Comparison of ENCODE assay signal across 28 mouse cellular contexts in the genomic region with DNA sequence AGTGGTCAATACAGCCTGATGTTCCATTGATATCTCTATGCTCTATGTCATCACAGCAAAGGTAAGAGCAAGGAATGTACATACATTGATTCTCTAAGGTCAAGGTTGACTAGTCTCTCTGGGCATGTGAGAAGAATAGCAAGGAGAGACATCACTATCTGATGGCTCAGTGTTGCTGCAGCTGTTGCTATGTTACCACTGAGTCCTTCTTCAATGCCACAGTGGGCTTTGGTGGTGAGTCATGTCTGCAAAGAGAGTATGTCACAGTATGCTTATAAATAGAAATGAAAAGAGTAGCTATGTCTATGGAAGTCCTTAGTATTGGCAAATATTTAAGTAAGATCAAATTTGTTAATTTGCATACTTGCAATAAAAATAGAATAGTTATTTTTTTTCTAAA.
DNase-seq lines count a peak whose midpoint lies in the region; ATAC-seq and TF ChIP-seq lines count a peak whose summit lies in the region.
"Had no signal": no experiment of that assay in that cellular context is flagged by ENCODE, and none has a peak within 500 bp of the region (broad histone marks: within the 10 kb centered on the region; RNA-seq: fewer than 3 reads in every experiment).

No protein-coding gene starts in this region.

- no peak for DNase-seq in frontal cortex, postnatal 10 days (ENCODE audit: low spot score in 2 of 2)
- peak; percentile 14 to 20 for DNase-seq in right cerebral cortex, adult 2 months (ENCODE audit: low spot score in 2 of 2)
- no peak for DNase-seq in right cerebral cortex, postnatal 25 days
- DNase-seq in thymus, adult 2 months, result no peak
- no peak for DNase-seq in adrenal gland, postnatal 25 days
- DNase-seq: adrenal gland, adult 8-10 months; adrenal gland, postnatal 36 days; cerebellum, adult 11 months; cerebellum, adult 8-10 months; cerebellum, postnatal 10 days; cerebellum, postnatal 36 days; embryo, embryonic 11 days; gastrocnemius, adult 2 months; gastrocnemius, postnatal 14 days; heart, adult 11 months had no signal

- no peak overlapping the region for H3ac ChIP-seq in myocyte (ENCODE audit: control insufficient read depth, insufficient read length)

- H3K27me3 ChIP-seq in myocyte (ENCODE audit: control insufficient read depth, insufficient read depth, insufficient read length), result no peaks in the 10 kb centered on the region
- H3K27me3 ChIP-seq in thymus, adult 2 months (ENCODE audit: control insufficient read depth, insufficient read depth, low read length), result no peaks in the 10 kb centered on the region
- H3K27me3 ChIP-seq: CH12.LX; embryonic facial prominence, embryonic 13.5 days; forebrain, embryonic 12.5 days; forebrain, embryonic 15.5 days; hindbrain, embryonic 12.5 days; hindbrain, embryonic 15.5 days had no signal

- H3K4me1 ChIP-seq in thymus, adult 2 months (replicated peaks; ENCODE audit: control insufficient read depth, insufficient read depth, low read length), result no peaks in the 10 kb centered on the region
- H3K4me1 ChIP-seq: embryonic facial prominence, embryonic 10.5 days; embryonic facial prominence, embryonic 13.5 days; forebrain, embryonic 12.5 days; forebrain, embryonic 15.5 days; hindbrain, embryonic 12.5 days; hindbrain, embryonic 15.5 days had no signal

- no peak for TF ChIP-seq POLR2A in myocyte (IDR thresholded peaks at IDR 0.05; ENCODE audit: insufficient read length, low read depth)
- no peak for TF ChIP-seq POLR2A in thymus, adult 2 months (IDR thresholded peaks at IDR 0.05; ENCODE audit: control insufficient read depth, extremely low read depth, insufficient read depth, low read length, poor library complexity)

- no peak for TF ChIP-seq CTCF in thymus, adult 2 months (IDR thresholded peaks at IDR 0.05; ENCODE audit: borderline replicate concordance, control insufficient read depth, extremely low read depth, insufficient read depth, low read length, poor library complexity)

- peak; percentile 93 for ATAC-seq in frontal cortex, adult (ENCODE audit: low TSS enrichment)
- ATAC-seq: activated CD4-positive, CD25-positive, alpha-beta regulatory T cell, adult 4 months; forebrain, embryonic 15.5 days had no signal

- no peaks in the 10 kb centered on the region for H3K36me3 ChIP-seq in myocyte (ENCODE audit: control insufficient read depth, insufficient read depth)
- H3K36me3 ChIP-seq in thymus, adult 2 months (ENCODE audit: control insufficient read depth, insufficient read depth, low read length), result no peaks in the 10 kb centered on the region
- H3K36me3 ChIP-seq: embryonic facial prominence, embryonic 10.5 days; embryonic facial prominence, embryonic 13.5 days; forebrain, embryonic 12.5 days; forebrain, embryonic 15.5 days; G1E; hindbrain, embryonic 12.5 days; hindbrain, embryonic 15.5 days had no signal

- H3K79me2 ChIP-seq in myocyte (ENCODE audit: control insufficient read depth, insufficient read depth), result no peaks in the 10 kb centered on the region

- no peak overlapping the region for H3K4me2 ChIP-seq in myocyte (ENCODE audit: low read depth)
- H3K4me2 ChIP-seq: embryonic facial prominence, embryonic 13.5 days; forebrain, embryonic 12.5 days; forebrain, embryonic 15.5 days; heart, embryonic 11.5 days; hindbrain, embryonic 12.5 days; hindbrain, embryonic 15.5 days had no signal

- H3K4me3 ChIP-seq in myocyte, result no peak overlapping the region
- H3K4me3 ChIP-seq in thymus, adult 2 months (ENCODE audit: control insufficient read depth, insufficient read depth, low read length), result no peak overlapping the region
- H3K4me3 ChIP-seq: embryonic facial prominence, embryonic 10.5 days; embryonic facial prominence, embryonic 13.5 days; erythroblast, embryonic 14.5 days; forebrain, embryonic 12.5 days; forebrain, embryonic 15.5 days; gastrocnemius, adult 2 months; hindbrain, embryonic 12.5 days; hindbrain, embryonic 15.5 days had no signal

- H3K27ac ChIP-seq in thymus, adult 2 months (ENCODE audit: control insufficient read depth, insufficient read depth, low read length), result no peak overlapping the region
- H3K27ac ChIP-seq: embryonic facial prominence, embryonic 10.5 days; embryonic facial prominence, embryonic 13.5 days; forebrain, embryonic 12.5 days; forebrain, embryonic 15.5 days; gastrocnemius, adult 2 months; hindbrain, embryonic 12.5 days; hindbrain, embryonic 15.5 days had no signal

TF ChIP-seq in myocyte, 11 proteins besides CTCF, POLR2A, EP300 and RAD21:
- peak in 2 of 3 experiments; percentile 43 to 52 for TF ChIP-seq MYOD1 (IDR thresholded peaks at IDR 0.05; ENCODE audit: control insufficient read depth in 1 of 3, insufficient read length in 2 of 3, low read depth in 2 of 3)
- TF ChIP-seq CEBPB (IDR thresholded peaks at IDR 0.05; ENCODE audit: insufficient read depth, poor library complexity, severe bottlenecking), result no peak
- TF ChIP-seq REST (IDR thresholded peaks at IDR 0.05; ENCODE audit: insufficient read depth, insufficient read length), result no peak
- no peak for TF ChIP-seq TCF3 (IDR thresholded peaks at IDR 0.05; ENCODE audit: insufficient read length, low read depth)
TF ChIP-seq in myocyte: peak in this region for 1.

Comparison
In these comparisons a context has a peak if more than half of its experiments do, and no peak if none do; other contexts are left out.
1. DNase-seq: peak in right cerebral cortex, adult 2 months (2 of 2); none in frontal cortex, postnatal 10 days (0 of 2), right cerebral cortex, postnatal 25 days (single experiment), thymus, adult 2 months (single experiment) and adrenal gland, postnatal 25 days (single experiment).